Mouse (Mus musculus) gastrocnemius, postnatal 10 days (tissue): ENCODE data around the gene Spata2. TPM values are rescaled to one million over a fixed set of nuclear protein-coding genes. Genes with fewer than 3 reads are reported as not detected.

ENCODE experiments used
- DNase-seq: peaks from one replicate; pipeline ENCODE4 v3.0.0; 2021; ENCODE audit warnings: mixed read lengths
- total RNA-seq, 2 experiments: library from RNA; stranded (reverse); gene quantifications; 2 replicates each; pipeline ENCODE4 v1.2.3; 2021

Spata2 gene
- total RNA-seq, 2 experiments from 2014 or later: 14.9 to 15.6 TPM

GRCm38 (mm10) chr2:167447629-167448028, 45.1 kb downstream of the Spata2 start:
- DNase-seq: no peak

DNA sequence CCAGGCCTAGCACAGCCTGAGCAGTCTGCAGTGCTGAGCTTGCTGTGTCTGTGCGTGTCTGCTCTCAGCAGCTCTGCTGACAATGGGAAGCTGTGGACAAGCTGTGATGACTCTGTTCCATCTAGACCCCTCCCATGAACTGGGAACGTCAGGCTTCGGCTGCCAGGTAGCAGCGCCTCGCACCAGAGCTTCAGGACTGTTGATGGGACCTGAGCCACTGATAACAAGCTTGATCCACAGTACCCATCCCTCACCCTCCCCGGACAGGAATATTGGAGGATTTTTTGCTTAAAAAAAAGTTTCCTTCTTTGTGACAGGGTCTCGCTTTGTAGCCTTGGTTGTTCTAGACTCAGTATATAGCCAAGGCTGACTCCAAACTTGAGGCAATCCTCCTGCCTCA, 45.5 kb downstream of the Spata2 start:
- no peak for DNase-seq

- no peak for DNase-seq
These were observed 46.5 kb downstream of the Spata2 start for GRCm38 (mm10) chr2:167445911-167446780.

DNA sequence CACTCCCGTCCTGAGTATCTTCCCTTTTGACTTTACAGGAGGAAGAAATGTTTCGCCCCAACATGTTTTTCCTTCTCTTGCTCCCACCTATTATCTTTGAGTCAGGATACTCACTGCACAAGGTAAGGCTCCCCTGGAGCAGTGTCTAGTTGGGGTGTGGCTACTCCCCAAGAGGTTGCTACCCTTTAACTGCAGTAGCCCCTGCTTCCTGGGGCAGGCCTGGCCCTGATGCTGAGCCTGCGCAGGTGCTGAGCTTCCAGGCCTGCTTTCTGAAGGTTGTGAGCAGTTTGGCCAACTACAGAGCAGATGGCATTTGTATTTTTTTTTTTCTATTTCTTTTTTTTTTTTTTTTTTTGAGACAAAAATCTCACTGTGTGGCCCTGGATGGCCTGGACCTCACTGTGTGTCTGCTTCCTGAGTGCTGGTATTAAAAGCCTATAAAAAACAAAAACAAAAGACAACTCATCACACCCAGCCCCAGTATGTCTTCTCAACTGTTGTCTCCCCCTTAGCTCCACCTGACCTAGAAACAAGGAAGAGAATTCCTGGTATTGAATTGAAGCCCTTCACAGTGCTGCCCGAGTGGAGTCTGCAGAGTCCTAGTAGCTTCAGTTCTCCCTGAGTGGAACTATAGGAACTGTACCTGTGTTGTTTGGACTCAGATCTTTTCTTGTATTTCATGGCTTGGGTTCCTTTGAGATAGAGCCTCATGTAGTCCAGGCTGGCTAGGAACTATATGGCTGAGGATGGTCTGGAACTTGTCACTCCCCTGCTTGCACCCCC, 49.1 kb downstream of the Spata2 start:
- no peak for DNase-seq

- no peak for DNase-seq
These were observed 53.3 kb downstream of the Spata2 start for GRCm38 (mm10) chr2:167439422-167439821.

DNA sequence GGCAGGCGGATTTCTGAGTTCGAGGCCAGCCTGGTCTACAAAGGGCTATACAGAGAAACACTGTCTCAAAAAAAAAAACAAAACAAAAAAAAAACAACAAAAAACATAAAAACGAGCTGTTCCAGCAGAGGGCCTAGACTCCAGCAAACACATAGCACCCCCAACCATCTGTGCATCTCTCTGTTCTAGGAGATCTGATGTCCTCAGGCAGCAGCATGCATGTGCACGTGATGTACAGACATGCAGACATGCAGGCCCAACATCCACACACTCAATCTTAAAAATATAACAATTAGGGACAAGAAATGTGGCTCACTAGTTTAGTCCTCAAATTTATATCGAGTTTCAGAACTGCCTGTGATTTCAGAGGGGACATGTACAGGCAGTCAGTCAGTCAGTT, 56.3 kb downstream of the Spata2 start:
- DNase-seq: no peak

DNA sequence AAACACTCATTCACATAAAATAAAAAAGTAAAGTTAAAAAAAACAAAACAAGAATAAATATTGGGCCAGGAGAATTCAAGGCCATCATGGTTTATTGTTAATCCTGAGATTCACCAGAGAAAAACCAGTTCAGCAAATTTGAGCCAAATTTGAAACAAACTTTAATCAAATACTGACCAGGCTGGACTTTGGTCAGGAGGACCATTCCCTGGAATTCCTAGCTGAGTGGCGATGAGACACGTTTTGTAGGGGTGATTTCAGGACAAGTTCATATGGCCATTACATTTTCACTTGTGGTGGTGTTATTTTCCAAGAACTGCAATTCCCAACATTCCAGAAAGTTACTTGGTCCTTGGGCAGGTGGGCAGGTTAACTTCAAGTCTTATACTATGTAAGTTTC, 57.1 kb downstream of the Spata2 start:
- DNase-seq: no peak

DNA sequence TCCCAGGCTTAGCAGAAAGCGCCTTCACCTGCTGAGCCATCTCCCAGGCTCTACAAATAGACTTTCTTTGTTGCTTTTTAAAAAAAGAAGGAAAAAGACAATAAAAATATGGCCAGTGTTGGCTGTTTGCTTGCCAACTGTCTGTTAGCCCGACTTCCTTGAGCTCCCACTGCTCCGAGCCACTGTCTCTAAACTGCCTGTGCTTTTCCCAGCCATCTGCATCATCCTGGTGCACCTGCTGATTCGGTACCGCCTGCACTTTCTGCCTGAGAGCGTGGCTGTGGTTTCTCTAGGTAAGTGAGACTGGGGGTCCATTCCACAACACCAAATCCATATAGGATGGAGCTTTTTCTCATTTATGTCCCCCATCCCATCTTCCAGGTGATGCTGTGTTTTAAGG, 58.1 kb downstream of the Spata2 start:
- DNase-seq: no peak

DNA sequence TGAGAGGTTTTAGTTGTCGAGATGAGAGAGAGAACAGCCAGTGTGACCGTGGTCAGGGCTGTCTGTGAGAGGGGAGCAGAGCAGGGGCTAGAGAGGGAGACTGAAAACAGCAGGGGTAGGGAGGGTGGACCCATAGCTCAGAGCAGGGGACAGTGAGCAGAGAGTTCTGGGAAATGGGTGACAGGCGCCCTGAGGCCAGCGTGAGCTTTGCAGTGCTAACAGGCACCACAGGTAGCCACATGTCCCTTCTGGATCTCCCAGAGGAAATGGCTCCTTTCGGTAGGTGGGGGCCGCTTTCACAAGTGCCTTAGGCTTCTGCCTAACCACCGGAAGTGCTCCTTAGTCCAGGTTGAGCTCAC, 61.3 kb downstream of the Spata2 start:
- no peak for DNase-seq

Other genes with a start within 250 kb of the Spata2 start
- 10 to 100 TPM; 21.1 to 26.0 TPM for gene B4galt5, start 143.7 kb downstream of the Spata2 start, total RNA-seq
- 10 to 100 TPM; 29.2 to 33.3 TPM for gene Slc9a8, start 71.2 kb downstream of the Spata2 start, total RNA-seq
- 10 to 100 TPM; 16.8 to 18.3 TPM for gene Rnf114, start 242 bp downstream of the Spata2 start, total RNA-seq
- gene Snai1, start 45.3 kb upstream of the Spata2 start, total RNA-seq: 1 to 10 TPM; 3.9 to 5.7 TPM
- 100 to 1,000 TPM; 179 to 199 TPM for gene Ube2v1, start 139.2 kb upstream of the Spata2 start, total RNA-seq
- 10 to 100 TPM; 10.6 to 15.8 TPM for gene Gm20431, start 168.6 kb upstream of the Spata2 start, total RNA-seq
- 10 to 100 TPM; 28.0 to 64.3 TPM for gene Cebpb, start 196.0 kb upstream of the Spata2 start, total RNA-seq
- 10 to 100 TPM; 20.4 to 22.6 TPM for gene Tmem189, start 196.9 kb upstream of the Spata2 start, total RNA-seq